Mouse (Mus musculus): Measurements from ENCODE around the gene C2cd4a.

The C2cd4a gene

DNA sequence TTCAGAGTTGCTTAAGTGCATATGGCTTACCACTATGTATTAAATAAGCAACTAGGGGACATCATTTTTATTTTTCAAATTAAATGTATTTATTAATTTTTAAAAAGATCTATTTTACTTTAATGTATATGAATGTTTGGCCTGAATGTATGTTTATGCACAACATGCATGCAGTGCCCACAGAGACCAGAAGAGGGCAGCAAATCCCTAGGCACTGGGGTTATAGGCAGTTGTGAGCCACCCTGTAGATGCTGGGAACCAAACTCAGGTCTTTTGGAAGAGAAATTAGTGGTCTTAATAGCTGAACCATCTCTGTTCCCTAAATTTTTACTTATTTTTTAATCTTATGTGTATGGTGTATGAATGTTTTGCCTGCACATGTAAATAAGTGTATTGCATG lies 48.2 kb downstream of the C2cd4a start:
- DNase-seq, result no peak

DNA sequence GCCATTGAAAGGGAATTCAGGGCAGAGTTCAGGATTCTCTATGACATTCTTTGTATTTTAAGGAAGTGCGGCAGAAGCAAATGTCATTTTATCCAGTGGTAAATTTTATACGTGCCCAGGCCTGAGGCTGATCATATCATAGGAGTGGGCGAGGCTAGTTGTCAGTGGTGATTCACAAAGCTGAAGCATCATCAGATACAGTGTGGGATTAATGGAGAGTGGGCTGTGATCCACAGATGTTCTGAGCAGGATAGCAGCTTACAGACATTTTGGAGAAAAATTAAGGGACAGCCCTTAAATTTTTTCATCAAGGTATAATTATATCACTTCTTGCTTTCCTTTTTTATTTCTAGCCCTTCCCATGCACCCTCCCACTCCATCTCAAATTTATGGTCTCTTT lies 48.7 kb downstream of the C2cd4a start:
- no peak for DNase-seq

DNA sequence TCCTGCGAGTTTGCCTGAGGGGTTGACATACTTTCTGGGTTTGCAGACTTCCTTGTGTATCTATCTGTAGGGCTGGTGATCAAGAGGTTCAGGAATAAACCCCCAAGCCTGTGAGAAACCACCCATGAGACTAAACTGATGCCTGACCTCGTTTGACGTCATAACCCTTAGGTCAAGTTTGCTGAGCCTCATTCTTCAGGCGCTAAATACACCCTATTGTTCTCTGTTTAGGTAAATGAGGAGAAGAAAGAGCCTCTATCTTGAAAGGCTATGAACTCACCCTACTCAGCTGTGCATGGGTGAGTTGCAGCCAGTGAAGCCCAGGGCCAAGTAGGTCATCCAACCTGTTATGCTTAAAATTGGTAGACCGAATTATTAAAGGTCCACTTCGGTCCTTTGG lies 49.3 kb downstream of the C2cd4a start:
- no peak for DNase-seq

All from lung, postnatal 4 days (tissue).